14 mouse cellular contexts compared by ENCODE assay signal in the genomic region with DNA sequence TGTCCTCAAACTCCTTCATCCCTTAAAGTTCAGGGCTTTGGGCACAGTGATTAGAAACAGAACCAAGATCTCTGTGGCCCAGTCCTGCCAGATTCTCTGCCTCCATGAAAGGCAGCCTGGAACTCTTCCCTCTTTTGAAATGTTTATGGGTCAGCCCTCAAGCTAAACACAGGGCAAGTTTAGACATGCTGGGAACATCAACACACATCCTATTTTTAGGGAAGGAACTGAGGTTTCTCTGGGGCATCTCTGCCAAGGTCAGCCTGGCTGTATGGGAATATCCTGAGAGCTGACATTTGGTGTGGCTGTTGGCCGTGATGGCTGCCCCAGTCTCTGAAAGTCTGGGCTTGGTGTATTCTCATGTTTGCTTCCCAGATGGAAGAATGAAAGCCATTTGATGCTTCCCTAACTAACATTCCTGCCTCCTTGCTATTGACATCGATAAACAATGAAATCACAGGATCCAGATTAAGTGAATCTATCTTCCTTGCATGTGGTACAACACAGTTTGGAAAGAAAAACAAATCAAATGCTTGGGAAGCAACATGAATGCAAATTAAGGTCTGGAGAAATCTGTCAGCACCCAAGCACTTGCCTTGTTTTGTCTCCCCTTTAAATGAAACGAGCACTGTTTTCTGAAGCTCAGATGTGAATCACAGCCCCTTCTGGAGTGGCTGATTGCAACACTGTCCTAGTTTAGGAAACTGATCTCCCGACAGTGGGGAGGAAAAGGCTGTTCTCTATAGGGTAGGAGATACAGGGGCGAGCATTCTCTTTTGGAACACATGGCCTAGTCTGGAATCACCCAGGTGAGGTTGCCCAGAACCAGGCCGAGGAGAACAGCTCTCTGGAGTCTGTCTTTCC. TPM values are rescaled to one million over a fixed set of nuclear protein-coding genes. Genes with fewer than 3 reads are reported as not detected.
DNase-seq lines count a peak whose midpoint lies in the region; ATAC-seq and TF ChIP-seq lines count a peak whose summit lies in the region.
"Had no signal": no experiment of that assay in that cellular context is flagged by ENCODE, and none has a peak within 500 bp of the region (broad histone marks: within the 10 kb centered on the region; RNA-seq: fewer than 3 reads in every experiment).

No protein-coding gene starts in this region.

- no peak overlapping the region for H3K4me3 ChIP-seq in ES-E14 (ENCODE audit: insufficient read depth in 1 of 2, low read depth in 1 of 2, low read length in 2 of 2, poor library complexity in 1 of 2, severe bottlenecking in 1 of 2)
- H3K4me3 ChIP-seq in lung, postnatal 0 days (ENCODE audit: low read depth, low read length) = no peak overlapping the region
- H3K4me3 ChIP-seq: megakaryocyte, embryonic 14.5 days had no signal

- H3K9me3 ChIP-seq in ES-E14 (ENCODE audit: control insufficient read depth, insufficient read depth, low read depth, low read length) = no peaks in the 10 kb centered on the region
- no peaks in the 10 kb centered on the region for H3K9me3 ChIP-seq in lung, postnatal 0 days (ENCODE audit: low read length)

- H3K9ac ChIP-seq in ES-E14 (ENCODE audit: insufficient read depth, low read depth, low read length, poor library complexity, severe bottlenecking) = no peak overlapping the region
- H3K9ac ChIP-seq in lung, postnatal 0 days (replicated peaks; ENCODE audit: low read depth) = no peak overlapping the region

- WGBS in lung, postnatal 0 days = 38% methylated on average over 6 of the region's 6 CpGs

- H3K4me2 ChIP-seq in lung, postnatal 0 days (replicated peaks; ENCODE audit: low read depth, low read length) = no peak overlapping the region

- intact Hi-C loops in heart, postnatal 25 days (cut with DNase I) = no loop called here
- intact Hi-C loops in left cerebral cortex, postnatal 36 days (cut with DNase I) = no loop called here

- no peak; the same call in 1 of the 2 replicates for TF ChIP-seq EP300 in lung, postnatal 0 days (IDR thresholded peaks at IDR 0.05)

- ATAC-seq in lung, postnatal 0 days = peak; percentile 87
- ATAC-seq in activated CD4-positive, CD25-positive, alpha-beta regulatory T cell, adult 4 months = no peak
- no peak for ATAC-seq in erythroid progenitor cell, adult 5-6 weeks (replicated peaks; ENCODE audit: low FRiP score, poor library complexity, severe bottlenecking)

- H3K36me3 ChIP-seq in ES-E14 (ENCODE audit: control insufficient read depth, insufficient read depth, low read length, poor library complexity, severe bottlenecking) = no peaks in the 10 kb centered on the region
- H3K36me3 ChIP-seq in lung, postnatal 0 days (ENCODE audit: insufficient read depth, low read length) = no peaks in the 10 kb centered on the region

- H3K27ac ChIP-seq in ES-E14 (ENCODE audit: insufficient read depth, low read depth, low read length, poor library complexity, severe bottlenecking) = peak overlapping the region; percentile 93; the same call in 1 of the 2 replicates
- peak overlapping the region; percentile 61 for H3K27ac ChIP-seq in lung, postnatal 0 days (ENCODE audit: low read length)

- no peaks in the 10 kb centered on the region for H3K27me3 ChIP-seq in lung, postnatal 0 days (replicated peaks; ENCODE audit: insufficient read depth, low read length)
- H3K27me3 ChIP-seq: CH12.LX; megakaryocyte, embryonic 14.5 days had no signal

- H3K4me1 ChIP-seq in ES-E14 (ENCODE audit: control insufficient read depth in 2 of 2, insufficient read depth in 2 of 2, low read length in 2 of 2, poor library complexity in 1 of 2) = peaks cover 6 to 8% of the 10 kb centered on the region in 2 experiments; a peak in 3 of 4 replicates
- H3K4me1 ChIP-seq in lung, postnatal 0 days (ENCODE audit: insufficient read depth, low read depth, low read length) = no peaks in the 10 kb centered on the region
- H3K4me1 ChIP-seq: megakaryocyte, embryonic 14.5 days had no signal

- no peak for TF ChIP-seq CTCF in lung, postnatal 0 days (IDR thresholded peaks at IDR 0.05)

- DNase-seq in heart, adult 18-20 months = peak; percentile 19 to 37
- no peak for DNase-seq in heart, postnatal 25 days (ENCODE audit: low spot score)
- no peak for DNase-seq in ES-E14 (ENCODE audit: low read depth, low spot score)
- DNase-seq in cerebellum, adult 11-12 months = peak; percentile 78
- peak; percentile 71 for DNase-seq in lung, postnatal 0 days (ENCODE audit: low spot score)
- no peak for DNase-seq in left cerebral cortex, postnatal 36 days (ENCODE audit: low spot score in 2 of 2)
- DNase-seq: adrenal gland, adult 8-10 months; heart, postnatal 10 days; kidney, postnatal 10 days; right cerebral cortex, postnatal 25 days had no signal

- in situ Hi-C loops in ES-E14 (cut with MboI; ENCODE audit: low sequenced_read_pairs in 2 of 2, unreplicated experiment in 2 of 2) = no loop called here

TF ChIP-seq in ES-E14, 5 proteins besides CTCF, POLR2A, EP300 and RAD21:
- TF ChIP-seq ZC3H11A (IDR thresholded peaks at IDR 0.05; ENCODE audit: borderline replicate concordance, low read depth, low read length) (no peak), ZNF384 (IDR thresholded peaks at IDR 0.05; ENCODE audit: low read depth, low read length) (no peak), MAFK (IDR thresholded peaks at IDR 0.05; ENCODE audit: insufficient read depth, low read depth, low read length) (no peak)
TF ChIP-seq in ES-E14: peak in this region for 0.

RNA-seq across cellular contexts. Expression of a gene that starts 37.7 kb away (rescaled TPM):
- total RNA-seq in heart, adult 18-20 months (2021) = under 1 TPM; 0.27 to 0.51 TPM
- total RNA-seq in heart, postnatal 25 days (2021) = under 1 TPM; 0.31 to 0.47 TPM
- total RNA-seq in ES-E14 (2012; rRNA removed) = 15.0 and 24.8 TPM in 2 replicates
- polyA plus RNA-seq in lung, postnatal 0 days (2015; fragmentation: Nextera tagmentation; extraction: Ambion mirVana) = 4.5 and 4.8 TPM in 2 replicates
- total RNA-seq in left cerebral cortex, postnatal 36 days (2021) = 100 to 1,000 TPM; 159 to 161 TPM
- polyA plus RNA-seq in activated CD4-positive, CD25-positive, alpha-beta regulatory T cell, adult 4 months (2017; shearing (Covaris generic)) = 1 to 10 TPM; 1.4 to 2.0 TPM
- total RNA-seq in erythroid progenitor cell, adult 5-6 weeks (2015; ENCODE audit: low replicate concordance) = not detected in 2 replicates
- not detected in 2 replicates for total RNA-seq in erythroid progenitor cell, adult 5-6 weeks (2017; ENCODE audit: low replicate concordance)

Comparison
In these comparisons a context has a peak if more than half of its experiments do, and no peak if none do; other contexts are left out.
1. DNase-seq: peak in heart, adult 18-20 months (2 of 2), cerebellum, adult 11-12 months (single experiment) and lung, postnatal 0 days (single experiment); none in heart, postnatal 25 days (single experiment), ES-E14 (single experiment) and left cerebral cortex, postnatal 36 days (0 of 2).
2. RNA of a gene that starts 37.7 kb away (total RNA-seq): 159 to 161 TPM in left cerebral cortex, postnatal 36 days and 15.0 to 24.8 TPM in ES-E14; 0.27 to 0.51 TPM in heart, adult 18-20 months, 0.31 to 0.47 TPM in heart, postnatal 25 days and not detected in erythroid progenitor cell, adult 5-6 weeks; every median in the first group is over 10 times any median in the second.